Mouse (Mus musculus): ENCODE data around the gene Phlpp1. TPM values are rescaled to one million over a fixed set of nuclear protein-coding genes. Genes with fewer than 3 reads are reported as not detected.

Gene Phlpp1
- polyA plus RNA-seq, 1 experiment from 2014 or later = 7.8 TPM

GRCm38 (mm10) chr1:106168001-106168400 lies 3.6 kb upstream of the Phlpp1 start:
- H3K27ac ChIP-seq (replicated peaks) = no peak overlapping the region
- no peaks in the 10 kb centered on the region for H3K9me3 ChIP-seq (replicated peaks)
- no peak overlapping the region for H3K4me2 ChIP-seq
- no peaks in the 10 kb centered on the region for H3K36me3 ChIP-seq
- WGBS = 19% methylated on average over 4 of the region's 4 CpGs
- no peak for ATAC-seq (ENCODE audit: low FRiP score)
- no peak overlapping the region for H3K9ac ChIP-seq (replicated peaks)
- no peaks in the 10 kb centered on the region for H3K27me3 ChIP-seq (replicated peaks)
- H3K4me3 ChIP-seq (replicated peaks) = no peak overlapping the region
- peaks cover 16% of the 10 kb centered on the region for H3K4me1 ChIP-seq

GRCm38 (mm10) chr1:106168801-106169200 lies 2.8 kb upstream of the Phlpp1 start:
- peaks cover 21% of the 10 kb centered on the region for H3K4me1 ChIP-seq
- H3K9me3 ChIP-seq (replicated peaks) = no peaks in the 10 kb centered on the region
- H3K27me3 ChIP-seq (replicated peaks) = no peaks in the 10 kb centered on the region
- no peaks in the 10 kb centered on the region for H3K36me3 ChIP-seq
- H3K9ac ChIP-seq (replicated peaks) = no peak overlapping the region
- no peak overlapping the region for H3K4me3 ChIP-seq (replicated peaks)
- ATAC-seq (ENCODE audit: low FRiP score) = no peak
- H3K4me2 ChIP-seq = no peak overlapping the region
- 47% methylated on average over 3 of the region's 3 CpGs for WGBS
- no peak overlapping the region for H3K27ac ChIP-seq (replicated peaks)

GRCm38 (mm10) chr1:106169741-106170265 lies 1.7 kb upstream of the Phlpp1 start:
- ATAC-seq (ENCODE audit: low FRiP score) = no peak
- Histone ChIP-seq H3K9me3 (replicated peaks) (no peaks in the 10 kb centered on the region), H3K27me3 (replicated peaks) (no peaks in the 10 kb centered on the region), H3K4me1 (peaks cover 27% of the 10 kb centered on the region), H3K4me2 (no peak overlapping the region), H3K36me3 (no peaks in the 10 kb centered on the region), H3K4me3 (replicated peaks) (no peak overlapping the region), H3K27ac (replicated peaks) (no peak overlapping the region), H3K9ac (replicated peaks) (no peak overlapping the region)
- 64% methylated on average over 5 of the region's 5 CpGs for whole genome bisulfite sequencing

- peak overlapping the region; percentile 98 for H3K27ac ChIP-seq (replicated peaks)
- H3K27me3 ChIP-seq (replicated peaks) = no peaks in the 10 kb centered on the region
- H3K36me3 ChIP-seq = no peaks in the 10 kb centered on the region
- under 1% methylated on average over 68 of the region's 77 CpGs for whole genome bisulfite sequencing
- H3K4me2 ChIP-seq = peak overlapping the region; percentile 69
- peak overlapping the region; percentile 59 for H3K4me3 ChIP-seq (replicated peaks)
- ATAC-seq (ENCODE audit: low FRiP score) = no peak
- H3K4me1 ChIP-seq = peaks cover 36% of the 10 kb centered on the region
- no peaks in the 10 kb centered on the region for H3K9me3 ChIP-seq (replicated peaks)
- H3K9ac ChIP-seq (replicated peaks) = peak overlapping the region; percentile 73
Observed at GRCm38 (mm10) chr1:106172301-106172930, 864 bp downstream of the Phlpp1 start.

- Histone ChIP-seq H3K36me3 (no peaks in the 10 kb centered on the region), H3K4me2 (peak overlapping the region; percentile 69), H3K9me3 (replicated peaks) (no peaks in the 10 kb centered on the region), H3K9ac (replicated peaks) (peak overlapping the region; percentile 73), H3K4me3 (replicated peaks) (peak overlapping the region; percentile 59), H3K27ac (replicated peaks) (peak overlapping the region; percentile 98), H3K27me3 (replicated peaks) (no peaks in the 10 kb centered on the region), H3K4me1 (peaks cover 31% of the 10 kb centered on the region)
- WGBS = under 1% methylated on average over 45 of the region's 47 CpGs
- ATAC-seq (ENCODE audit: low FRiP score) = no peak
Observed at GRCm38 (mm10) chr1:106172931-106173371, 1.4 kb downstream of the Phlpp1 start.

- peaks cover 28% of the 10 kb centered on the region for H3K4me1 ChIP-seq
- H3K36me3 ChIP-seq = no peaks in the 10 kb centered on the region
- peak overlapping the region; percentile 59 for H3K4me3 ChIP-seq (replicated peaks)
- peak overlapping the region; percentile 73 for H3K9ac ChIP-seq (replicated peaks)
- no peak overlapping the region for H3K27ac ChIP-seq (replicated peaks)
- H3K4me2 ChIP-seq = peak overlapping the region; percentile 69
- WGBS = 16% methylated on average over 9 of the region's 9 CpGs
- no peaks in the 10 kb centered on the region for H3K9me3 ChIP-seq (replicated peaks)
- H3K27me3 ChIP-seq (replicated peaks) = no peaks in the 10 kb centered on the region
- no peak for ATAC-seq (ENCODE audit: low FRiP score)
Observed at GRCm38 (mm10) chr1:106173621-106174156, 2.1 kb downstream of the Phlpp1 start.

GRCm38 (mm10) chr1:106174598-106174997 lies 3.0 kb downstream of the Phlpp1 start:
- Histone ChIP-seq H3K36me3 (no peaks in the 10 kb centered on the region), H3K4me3 (replicated peaks) (peak overlapping the region; percentile 59), H3K9ac (replicated peaks) (no peak overlapping the region), H3K4me1 (peaks cover 26% of the 10 kb centered on the region), H3K4me2 (peak overlapping the region; percentile 69), H3K27me3 (replicated peaks) (no peaks in the 10 kb centered on the region), H3K9me3 (replicated peaks) (no peaks in the 10 kb centered on the region), H3K27ac (replicated peaks) (no peak overlapping the region)
- no peak for ATAC-seq (ENCODE audit: low FRiP score)

GRCm38 (mm10) chr1:106175360-106175759 lies 3.8 kb downstream of the Phlpp1 start:
- Histone ChIP-seq H3K9me3 (replicated peaks) (no peaks in the 10 kb centered on the region), H3K4me3 (replicated peaks) (peak overlapping the region; percentile 32), H3K9ac (replicated peaks) (peak overlapping the region; percentile 38; the same call in 1 of the 2 replicates), H3K27me3 (replicated peaks) (no peaks in the 10 kb centered on the region), H3K27ac (replicated peaks) (no peak overlapping the region), H3K4me2 (peak overlapping the region; percentile 69), H3K4me1 (peaks cover 26% of the 10 kb centered on the region), H3K36me3 (no peaks in the 10 kb centered on the region)
- ATAC-seq (ENCODE audit: low FRiP score) = no peak
- WGBS = 38% methylated on average over 3 of the region's 3 CpGs

GRCm38 (mm10) chr1:106176791-106177190 lies 5.2 kb downstream of the Phlpp1 start:
- no peak overlapping the region for H3K27ac ChIP-seq (replicated peaks)
- no peak for ATAC-seq (ENCODE audit: low FRiP score)
- H3K9me3 ChIP-seq (replicated peaks) = no peaks in the 10 kb centered on the region
- no peak overlapping the region for H3K4me3 ChIP-seq (replicated peaks)
- H3K36me3 ChIP-seq = no peaks in the 10 kb centered on the region
- WGBS = 30% methylated on average over 1 of the region's 1 CpGs
- peak overlapping the region; percentile 27 for H3K4me2 ChIP-seq
- peaks cover 21% of the 10 kb centered on the region for H3K4me1 ChIP-seq
- H3K9ac ChIP-seq (replicated peaks) = no peak overlapping the region
- H3K27me3 ChIP-seq (replicated peaks) = no peaks in the 10 kb centered on the region

- no peak for ATAC-seq (ENCODE audit: low FRiP score)
- H3K27me3 ChIP-seq (replicated peaks) = no peaks in the 10 kb centered on the region
Observed at GRCm38 (mm10) chr1:106177868-106178790, 6.6 kb downstream of the Phlpp1 start.

GRCm38 (mm10) chr1:106183701-106184100 lies 12.1 kb downstream of the Phlpp1 start:
- ATAC-seq (ENCODE audit: low FRiP score) = no peak
- H3K4me1 ChIP-seq = peaks cover 10% of the 10 kb centered on the region
- 90% methylated on average over 2 of the region's 2 CpGs for WGBS
- no peaks in the 10 kb centered on the region for H3K36me3 ChIP-seq
- no peak overlapping the region for H3K27ac ChIP-seq (replicated peaks)
- H3K9me3 ChIP-seq (replicated peaks) = no peaks in the 10 kb centered on the region
- H3K9ac ChIP-seq (replicated peaks) = no peak overlapping the region
- no peaks in the 10 kb centered on the region for H3K27me3 ChIP-seq (replicated peaks)
- no peak overlapping the region for H3K4me3 ChIP-seq (replicated peaks)
- H3K4me2 ChIP-seq = no peak overlapping the region

More at GRCm38 (mm10) chr1:106177868-106178790, 6.6 kb downstream of the Phlpp1 start:
- Histone ChIP-seq H3K36me3 (no peaks in the 10 kb centered on the region), H3K4me2 (no peak overlapping the region), H3K9ac (replicated peaks) (no peak overlapping the region), H3K9me3 (replicated peaks) (no peaks in the 10 kb centered on the region), H3K4me3 (replicated peaks) (no peak overlapping the region), H3K4me1 (peaks cover 21% of the 10 kb centered on the region), H3K27ac (replicated peaks) (no peak overlapping the region)
- WGBS = 59% methylated on average over 8 of the region's 8 CpGs

Data from neural tube, embryonic 15.5 days (tissue).